Mouse (Mus musculus): ENCODE results near the gene Hopx. TPM values are rescaled to one million over a fixed set of nuclear protein-coding genes. Genes with fewer than 3 reads are reported as not detected.

The Hopx gene
- total RNA-seq, 2 experiments from 2014 or later: 2.6 to 3.3 TPM

DNA sequence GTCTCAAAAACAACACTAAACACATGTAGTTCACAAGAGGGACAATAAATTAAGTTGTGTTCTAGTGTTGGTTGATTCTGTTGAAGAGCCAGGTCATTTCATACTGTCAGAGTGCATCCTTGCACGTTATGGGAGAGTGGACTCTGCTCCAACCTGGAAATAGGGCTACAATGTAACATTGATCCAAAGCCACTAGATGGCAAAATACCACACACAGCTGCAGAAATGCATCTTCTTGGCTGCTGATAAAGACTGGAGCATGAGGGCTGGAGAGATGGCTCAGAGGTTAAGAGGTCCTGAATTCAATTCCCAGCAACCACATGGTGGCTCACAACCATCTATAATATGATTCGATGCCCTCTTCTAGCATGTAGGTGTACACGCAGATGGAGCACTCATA, 43.3 kb downstream of the Hopx start:
- DNase-seq (ENCODE audit: low spot score): no peak

DNA sequence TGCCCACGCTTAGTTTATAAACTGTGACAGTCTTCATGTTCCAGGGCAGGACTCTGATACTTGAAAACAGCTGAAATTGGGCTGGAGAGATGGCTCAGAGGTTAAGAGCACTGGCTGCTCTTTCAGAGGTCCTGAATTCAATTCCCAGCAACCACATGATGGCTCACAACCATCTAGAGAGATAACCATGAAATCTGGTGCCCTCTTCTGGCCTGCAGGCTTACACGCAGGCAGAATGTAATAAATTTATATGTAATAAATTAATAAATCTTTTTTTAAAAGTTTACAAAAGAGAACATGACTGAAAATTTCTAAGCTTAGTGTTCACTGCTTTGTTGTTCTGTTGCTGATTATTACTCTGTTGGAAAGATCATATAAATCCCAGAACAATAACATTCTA, 43.9 kb downstream of the Hopx start:
- no peak for DNase-seq (ENCODE audit: low spot score)

DNA sequence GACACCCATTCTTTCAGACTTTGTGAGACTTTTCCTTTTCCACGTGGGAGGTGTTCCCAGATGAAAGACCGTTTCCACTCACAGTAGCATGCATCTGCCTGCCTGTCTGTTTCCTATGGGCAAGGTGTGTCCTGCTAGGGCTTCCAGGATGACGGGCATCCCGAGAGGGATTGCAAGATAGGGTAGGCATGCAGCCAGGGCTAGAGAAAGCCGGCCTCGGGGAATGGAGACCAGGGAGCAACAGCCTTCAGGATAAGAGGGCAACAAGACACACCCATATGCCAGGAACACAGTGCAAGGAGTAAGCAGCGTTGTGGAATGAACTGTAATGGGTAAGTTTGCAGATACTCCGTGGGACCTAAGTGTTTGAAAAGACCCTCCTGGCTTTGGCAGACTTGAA, 47.6 kb downstream of the Hopx start:
- DNase-seq (ENCODE audit: low spot score): no peak

DNA sequence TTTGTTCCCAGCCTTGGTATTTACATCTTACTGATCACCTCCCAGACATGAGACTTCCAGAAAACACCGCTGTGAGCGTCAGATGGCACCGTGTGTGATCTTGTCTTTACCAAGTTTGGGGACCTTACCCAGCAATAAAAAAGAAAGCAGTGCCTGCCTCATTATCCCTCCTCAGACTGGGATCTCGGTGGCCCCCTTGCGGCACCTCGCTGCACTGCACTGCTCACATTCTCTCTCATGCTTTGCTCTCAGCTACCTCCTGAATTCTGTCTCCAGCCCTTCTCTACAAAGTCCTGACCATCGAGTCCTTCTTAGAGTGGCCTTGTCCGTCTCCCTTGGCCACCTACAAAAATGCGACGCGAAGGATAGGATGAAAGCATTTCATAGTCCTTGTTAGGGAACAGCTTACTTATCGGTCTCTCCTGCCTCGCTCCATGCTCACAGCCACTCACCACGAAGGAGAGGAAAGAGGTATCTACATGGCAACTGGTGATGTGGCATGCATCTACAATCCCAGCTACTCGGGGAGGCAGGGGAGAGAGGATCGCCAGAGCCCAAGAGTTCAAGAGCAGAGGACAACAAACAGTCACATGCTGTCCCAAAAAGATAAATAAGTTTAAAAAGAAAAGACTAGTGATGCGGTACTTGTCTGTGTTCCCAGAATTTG, 53.4 kb downstream of the Hopx start:
- peak; percentile 59 for DNase-seq (ENCODE audit: low spot score)

DNA sequence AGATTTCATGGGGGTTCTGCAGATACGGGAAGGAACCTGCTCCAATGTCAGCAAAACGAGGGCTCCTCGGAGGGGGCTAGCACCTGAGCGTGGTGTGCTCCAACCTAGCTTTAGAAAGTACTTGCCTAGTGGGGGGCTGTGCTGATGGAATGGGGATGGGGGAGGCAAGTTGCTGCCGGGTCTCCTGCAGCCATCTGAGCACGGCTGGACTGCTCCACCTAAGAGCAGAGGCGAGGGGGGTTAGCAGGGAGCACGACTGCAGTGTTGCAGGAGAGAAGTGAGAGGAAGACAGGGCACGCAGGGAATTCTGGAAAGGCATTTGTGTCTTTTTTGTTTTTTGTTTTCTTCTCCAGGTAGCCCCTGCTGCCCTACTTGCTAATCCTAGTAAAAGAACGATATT, 54.6 kb downstream of the Hopx start:
- no peak for DNase-seq (ENCODE audit: low spot score)

DNA sequence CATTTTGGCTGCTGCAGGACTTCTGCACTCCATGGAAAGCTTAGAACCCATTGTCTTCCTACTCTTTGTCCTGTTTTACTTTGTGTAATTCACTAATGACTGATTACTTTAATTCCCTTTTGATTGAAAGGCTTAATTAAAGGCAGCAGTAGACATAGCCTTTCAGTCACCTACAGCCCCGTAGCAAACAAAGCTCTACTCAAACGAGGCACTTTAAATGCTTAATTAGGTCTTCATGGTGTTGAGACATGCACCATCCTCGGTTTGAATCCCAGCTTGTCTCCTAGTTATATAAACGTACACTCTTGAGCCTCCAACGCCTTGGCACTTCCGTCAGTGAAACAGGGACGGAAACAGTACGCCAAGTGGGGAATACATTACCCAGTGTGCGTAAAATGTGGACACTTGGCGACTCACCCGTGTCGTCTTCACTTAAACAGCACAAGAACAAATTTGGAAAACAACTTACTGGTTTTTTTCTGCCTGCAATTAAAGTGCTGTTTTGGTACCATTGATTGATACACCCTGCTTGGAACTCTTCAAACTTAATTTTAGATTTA, 58.0 kb downstream of the Hopx start:
- DNase-seq (ENCODE audit: low spot score): no peak

DNA sequence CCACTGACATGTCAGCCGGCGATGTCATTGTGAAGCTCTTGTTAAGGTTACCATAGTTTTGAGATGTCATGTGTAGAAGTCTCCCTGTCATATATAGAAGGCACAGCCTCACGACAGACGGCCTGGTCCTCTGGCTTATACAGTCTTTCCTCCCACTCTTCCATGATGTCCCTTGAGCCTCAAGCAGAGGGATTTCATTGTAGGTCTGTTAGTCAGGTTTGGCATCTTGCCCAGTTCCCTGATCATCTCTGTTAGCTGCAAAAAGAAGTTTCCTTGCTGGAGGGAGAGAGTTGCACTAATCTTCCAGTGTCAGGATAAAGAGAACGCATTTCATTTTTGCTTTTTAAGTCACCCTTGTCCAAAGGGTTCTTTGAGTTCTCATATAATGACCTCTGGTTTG, 62.3 kb downstream of the Hopx start:
- DNase-seq (ENCODE audit: low spot score): no peak

DNA sequence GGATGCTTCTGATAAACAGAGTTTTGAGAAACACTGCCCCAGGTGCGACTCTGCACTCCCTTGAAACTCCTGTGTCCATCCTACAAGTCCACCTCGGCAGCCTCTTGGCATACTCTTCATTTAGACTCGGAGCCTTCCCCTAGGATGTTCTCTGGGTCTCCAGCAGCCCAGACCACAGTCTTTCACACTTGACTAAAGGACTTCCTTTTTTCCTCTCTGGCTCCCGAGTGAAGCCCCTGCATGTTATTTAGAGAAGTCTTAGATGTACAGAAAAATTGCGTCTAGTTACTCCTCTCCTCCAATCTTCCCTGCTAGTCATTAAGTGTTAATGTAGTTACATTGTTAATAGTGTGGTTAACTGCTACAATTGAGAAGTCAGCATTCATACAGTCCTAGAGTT, 70.6 kb downstream of the Hopx start:
- no peak for DNase-seq (ENCODE audit: low spot score)

DNA sequence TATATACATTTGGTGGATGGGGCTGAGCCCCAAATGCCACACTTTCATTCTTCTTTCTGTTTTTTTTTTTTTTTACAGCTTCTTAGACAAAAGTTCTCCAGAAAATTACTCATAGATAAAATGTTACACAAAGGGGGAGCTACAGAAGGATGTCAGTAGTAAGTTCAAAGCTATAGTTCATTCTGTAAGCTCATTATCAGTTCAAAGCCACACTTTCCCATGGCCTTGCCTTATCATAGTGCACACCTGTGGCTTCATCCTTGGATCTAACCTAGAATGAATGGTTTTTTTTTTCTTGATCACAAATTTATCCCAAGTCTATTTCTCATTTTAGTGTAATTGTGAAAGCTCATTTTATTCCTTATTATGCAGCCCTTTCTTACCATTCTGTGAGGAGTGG, 75.5 kb downstream of the Hopx start:
- DNase-seq (ENCODE audit: low spot score): no peak

DNA sequence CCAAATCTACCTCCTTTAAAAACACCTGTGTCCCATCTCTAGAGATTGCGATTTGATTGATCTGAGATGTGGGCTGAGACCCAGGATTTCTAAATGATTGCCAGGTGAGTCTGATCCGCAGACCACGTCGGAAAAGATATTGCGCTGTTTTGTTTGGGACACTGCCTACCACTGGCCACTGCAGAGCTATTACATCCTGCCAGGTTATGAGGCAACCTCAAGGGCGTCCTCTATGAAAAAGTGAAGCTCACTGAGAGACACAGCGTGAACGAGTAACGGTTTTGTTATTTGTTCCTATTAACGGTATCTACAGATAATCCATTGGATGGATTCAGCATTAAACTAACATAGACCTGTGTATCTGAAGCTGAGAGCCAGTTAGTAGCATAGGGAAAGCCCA, 76.5 kb downstream of the Hopx start:
- no peak for DNase-seq (ENCODE audit: low spot score)

Other genes starting within 250 kb of the Hopx start
- gene Aasdh, start 209.6 kb downstream of the Hopx start, total RNA-seq (2021): 10 to 100 TPM; 10.6 to 12.1 TPM
- 100 to 1,000 TPM; 135 to 144 TPM for gene Paics, start 163.8 kb downstream of the Hopx start, total RNA-seq (2021)
- gene Ppat, start 163.5 kb downstream of the Hopx start, total RNA-seq (2021): 10 to 100 TPM; 21.5 to 23.7 TPM
- gene Srp72, start 140.4 kb downstream of the Hopx start, total RNA-seq (2021): 10 to 100 TPM; 42.6 to 50.3 TPM
- not detected for gene Arl9, start 111.1 kb downstream of the Hopx start, total RNA-seq (2021)
- not detected for gene Thegl, start 99.1 kb downstream of the Hopx start, total RNA-seq (2021)
- not detected for gene Spink2, start 96.3 kb upstream of the Hopx start, total RNA-seq (2021)
- gene Rest, start 150.4 kb upstream of the Hopx start, total RNA-seq (2021): 10 to 100 TPM in 1 of 2 experiments, 1 to 10 TPM in 1; 9.5 to 10.4 TPM
- gene Noa1, start 195.0 kb upstream of the Hopx start, total RNA-seq (2021): 10 to 100 TPM; 15.3 to 15.9 TPM
- gene Polr2b, start 195.0 kb upstream of the Hopx start, total RNA-seq (2021): 10 to 100 TPM; 24.6 to 27.7 TPM

All from gastrocnemius, adult 18-20 months (tissue).